Mouse (Mus musculus) olfactory bulb, adult 2 months (tissue): Measurements from ENCODE around the gene Aloxe3.

Experiments
- CTCF ChIP-seq: fragments of 200-500 bp; IDR thresholded peaks from 2 replicates; pipeline ENCODE4 v1.5.1; 2012; ENCODE audit warnings: low read depth, mild to moderate bottlenecking, low read length, moderate library complexity; ENCODE audit not compliant: insufficient read depth
- POLR2A ChIP-seq: fragments of 200-500 bp; IDR thresholded peaks from 2 replicates; pipeline ENCODE4 v1.6.1; 2012; ENCODE audit warnings: mild to moderate bottlenecking, low read depth, low read length, moderate library complexity; ENCODE audit not compliant: insufficient read depth

DNA sequence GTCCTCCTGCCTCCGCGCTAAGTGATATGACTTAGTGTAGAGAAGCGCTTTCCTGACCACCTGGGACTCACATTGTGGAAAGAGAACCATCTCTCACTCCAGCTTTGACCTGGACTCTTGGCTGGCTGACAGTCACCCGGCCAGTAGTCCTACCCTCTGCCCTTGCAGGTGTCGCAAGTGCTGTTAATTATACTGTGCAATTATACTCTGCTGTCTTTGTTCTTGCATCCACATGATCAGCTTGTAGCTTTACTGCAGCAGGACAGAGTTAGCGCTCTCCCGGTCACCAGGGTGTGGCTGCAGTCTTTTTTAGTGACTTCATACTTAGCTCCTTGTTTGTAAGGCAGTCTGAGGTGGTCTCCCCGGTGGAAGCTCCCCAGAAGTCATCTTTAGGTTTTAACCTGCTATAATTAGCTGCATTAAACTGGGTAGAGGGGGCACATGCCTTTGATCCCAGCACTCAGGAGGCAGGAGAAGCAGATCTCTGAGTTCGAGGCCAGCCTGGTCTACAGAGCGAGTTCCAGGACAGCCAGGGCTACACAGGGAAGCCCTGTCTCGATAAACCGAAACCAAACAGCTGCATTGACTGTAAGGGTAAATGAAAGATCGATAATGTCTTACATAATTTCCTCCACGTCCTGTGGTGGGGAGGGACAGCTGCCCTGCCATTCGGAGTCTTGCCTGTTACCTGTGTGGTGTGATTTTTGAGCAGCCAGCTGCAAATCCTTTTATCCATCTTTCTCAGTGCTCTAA is 45.4 kb upstream of the Aloxe3 start:
- TF ChIP-seq POLR2A: no peak
- TF ChIP-seq CTCF: no peak
